Mouse (Mus musculus) macrophage (primary cell): ENCODE results near the gene Olfr1396. TPM values are rescaled to one million over a fixed set of nuclear protein-coding genes. Genes with fewer than 3 reads are reported as not detected.
"Not testable (repeated sequence)": the region's sequence is repeated elsewhere in the genome, so short reads cannot be mapped to it uniquely, and the experiment has no call there.

ENCODE experiments used
- H3K27ac ChIP-seq: fragments of 350-480 bp; formaldehyde crosslinking; 2 replicates; pipeline ENCODE4 v1.9.0; 2021
- H3K36me3 ChIP-seq: fragments of 350-480 bp; formaldehyde crosslinking; 2 replicates; pipeline ENCODE4 v1.9.0; 2021; ENCODE audit errors: inconsistent target
- H3K4me3 ChIP-seq: fragments of 350-480 bp; formaldehyde crosslinking; 2 replicates; pipeline ENCODE4 v1.9.0; 2021; ENCODE audit errors: inconsistent target
- H3K79me2 ChIP-seq: fragments of 350-480 bp; formaldehyde crosslinking; 2 replicates; pipeline ENCODE4 v1.9.0; 2021; ENCODE audit errors: inconsistent target
- WGBS: methylation state at CpG from one replicate; pipeline ENCODE4 v1.1.7; 2026; ENCODE audit warnings: inconsistent platforms; ENCODE audit not compliant: missing documents; 5-methylcytosine and 5-hydroxymethylcytosine counted together
- polyA plus RNA-seq: library from polyadenylated mRNA; stranded (reverse); fragments of 250-400 nt; gene quantifications from 3 replicates; pipeline ENCODE4 v1.2.4, GENCODE M21; 2018; ENCODE audit warnings: inconsistent platforms

Olfr1396 gene
- polyA plus RNA-seq, 1 experiment from 2014 or later: not detected

DNA sequence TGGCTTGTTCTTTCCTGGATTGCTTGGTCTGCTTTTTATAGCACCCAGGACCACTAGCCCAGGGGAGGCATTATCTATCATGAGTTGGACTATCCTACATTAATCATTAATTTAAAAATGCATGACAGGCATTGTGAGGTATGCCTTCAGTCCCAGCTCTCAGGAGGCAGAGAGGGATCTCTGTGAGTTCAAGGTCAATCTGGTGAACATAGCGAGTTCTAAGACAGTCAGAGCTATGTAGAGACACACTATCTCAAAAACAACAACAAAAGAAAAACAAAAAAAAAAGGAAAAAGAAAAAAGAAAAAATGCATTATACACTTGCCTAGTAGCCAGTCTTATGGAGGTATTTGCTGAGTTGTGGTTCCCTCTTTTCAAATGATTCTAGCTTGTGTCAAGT lies 30.3 kb downstream of the Olfr1396 start:
- no peaks in the 10 kb centered on the region for H3K36me3 ChIP-seq
- H3K79me2 ChIP-seq: peaks cover 68% of the 10 kb centered on the region
- peak overlapping the region; percentile 51 for H3K27ac ChIP-seq
- 71% methylated on average over 1 of the region's 1 CpGs for WGBS
- H3K4me3 ChIP-seq: no peak overlapping the region

DNA sequence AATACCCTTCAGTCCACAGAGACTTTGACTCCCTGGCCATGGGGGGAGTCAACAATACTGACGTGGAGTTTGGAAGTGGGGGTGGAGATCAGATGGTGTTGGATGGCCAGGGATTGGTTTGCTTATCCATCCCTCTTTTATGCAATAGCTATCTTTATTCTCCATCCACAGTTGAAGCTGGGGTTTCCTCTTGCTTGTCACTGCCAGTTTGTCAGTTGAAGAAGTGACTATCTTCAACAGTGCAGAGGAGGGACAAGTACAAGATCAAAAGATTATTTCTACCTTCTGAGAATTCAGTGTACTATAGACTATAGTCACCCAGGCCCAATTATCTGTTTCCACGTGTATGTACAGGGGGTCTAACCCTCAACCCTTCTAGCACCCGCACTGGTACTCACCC lies 30.9 kb downstream of the Olfr1396 start:
- Histone ChIP-seq H3K27ac (peak overlapping the region; percentile 51), H3K79me2 (peaks cover 68% of the 10 kb centered on the region), H3K36me3 (no peaks in the 10 kb centered on the region), H3K4me3 (no peak overlapping the region)
- 58% methylated on average over 3 of the region's 3 CpGs for WGBS

- 93% methylated on average over 1 of the region's 1 CpGs for WGBS
- H3K79me2 ChIP-seq: peaks cover 68% of the 10 kb centered on the region; the same call in 1 of the 2 replicates
- H3K36me3 ChIP-seq: no peaks in the 10 kb centered on the region
- no peak overlapping the region for H3K4me3 ChIP-seq
- no peak overlapping the region for H3K27ac ChIP-seq
Measured at GRCm38 (mm10) chr11:49083146-49083545, 31.5 kb downstream of the Olfr1396 start.

- H3K27ac ChIP-seq: peak overlapping the region; percentile 79
- H3K79me2 ChIP-seq: peaks cover 69% of the 10 kb centered on the region; the same call in 1 of the 2 replicates
- 57% methylated on average over 3 of the region's 3 CpGs for WGBS
- H3K36me3 ChIP-seq: no peaks in the 10 kb centered on the region
- no peak overlapping the region for H3K4me3 ChIP-seq
Measured at GRCm38 (mm10) chr11:49081886-49082285, 32.8 kb downstream of the Olfr1396 start.

DNA sequence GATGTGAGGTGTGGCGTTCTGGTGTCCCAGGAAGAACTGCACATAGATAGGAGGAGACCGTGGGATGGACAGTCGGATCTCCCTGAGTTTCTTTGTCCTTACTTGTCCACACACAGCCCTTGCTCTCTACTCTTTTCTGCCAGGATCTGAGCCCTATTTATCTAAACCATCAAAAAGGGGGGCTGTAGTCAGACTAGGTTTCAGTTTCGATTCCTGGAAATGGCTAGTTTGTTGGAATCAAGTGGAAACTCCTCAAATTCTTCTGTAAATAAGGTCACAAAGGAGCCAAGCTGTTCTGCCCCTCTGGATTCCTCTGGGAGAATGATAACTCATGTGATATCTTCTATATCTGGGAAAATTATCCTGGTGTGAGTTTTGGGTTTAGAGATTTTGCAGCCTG lies 33.3 kb downstream of the Olfr1396 start:
- Histone ChIP-seq H3K79me2 (peaks cover 64% of the 10 kb centered on the region; the same call in 1 of the 2 replicates), H3K4me3 (no peak overlapping the region), H3K36me3 (no peaks in the 10 kb centered on the region), H3K27ac (peak overlapping the region; percentile 79)
- WGBS: 20% methylated on average over 4 of the region's 4 CpGs

DNA sequence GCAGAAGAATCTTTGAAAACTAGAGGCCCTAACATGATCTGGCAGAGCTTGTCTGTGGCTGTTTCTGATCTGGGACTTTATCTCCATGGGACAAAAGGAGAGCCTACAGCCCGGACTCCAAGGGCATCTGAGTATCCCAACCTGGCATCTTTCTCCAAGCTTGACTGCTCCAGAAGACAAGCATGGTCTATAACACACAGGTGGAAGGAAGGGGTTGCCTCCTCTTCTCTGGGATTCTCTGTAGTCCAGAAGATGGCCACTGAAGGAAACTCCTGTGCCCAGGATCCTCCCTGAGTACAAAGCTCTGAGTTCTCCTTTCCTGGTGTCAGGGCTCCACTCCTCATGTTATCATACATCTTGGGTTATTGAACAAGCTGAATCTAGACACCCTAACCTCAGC lies 34.0 kb downstream of the Olfr1396 start:
- H3K27ac ChIP-seq: peak overlapping the region; percentile 19
- no peak overlapping the region for H3K4me3 ChIP-seq
- H3K36me3 ChIP-seq: no peaks in the 10 kb centered on the region
- WGBS: 64% methylated on average over 1 of the region's 1 CpGs
- peaks cover 57% of the 10 kb centered on the region; the same call in 1 of the 2 replicates for H3K79me2 ChIP-seq

- no peak overlapping the region for H3K4me3 ChIP-seq
- WGBS: 63% methylated on average over 3 of the region's 3 CpGs
- peaks cover 42% of the 10 kb centered on the region; the same call in 1 of the 2 replicates for H3K79me2 ChIP-seq
- no peaks in the 10 kb centered on the region for H3K36me3 ChIP-seq
- H3K27ac ChIP-seq: no peak overlapping the region
Measured at GRCm38 (mm10) chr11:49078719-49079118, 36.0 kb downstream of the Olfr1396 start.

GRCm38 (mm10) chr11:49077012-49077411 lies 37.7 kb downstream of the Olfr1396 start:
- WGBS: 11% methylated on average over 1 of the region's 1 CpGs
- H3K79me2 ChIP-seq: peaks cover 29% of the 10 kb centered on the region; the same call in 1 of the 2 replicates
- H3K27ac ChIP-seq: peak overlapping the region; percentile 93
- H3K4me3 ChIP-seq: peak overlapping the region; percentile 20
- no peaks in the 10 kb centered on the region for H3K36me3 ChIP-seq

DNA sequence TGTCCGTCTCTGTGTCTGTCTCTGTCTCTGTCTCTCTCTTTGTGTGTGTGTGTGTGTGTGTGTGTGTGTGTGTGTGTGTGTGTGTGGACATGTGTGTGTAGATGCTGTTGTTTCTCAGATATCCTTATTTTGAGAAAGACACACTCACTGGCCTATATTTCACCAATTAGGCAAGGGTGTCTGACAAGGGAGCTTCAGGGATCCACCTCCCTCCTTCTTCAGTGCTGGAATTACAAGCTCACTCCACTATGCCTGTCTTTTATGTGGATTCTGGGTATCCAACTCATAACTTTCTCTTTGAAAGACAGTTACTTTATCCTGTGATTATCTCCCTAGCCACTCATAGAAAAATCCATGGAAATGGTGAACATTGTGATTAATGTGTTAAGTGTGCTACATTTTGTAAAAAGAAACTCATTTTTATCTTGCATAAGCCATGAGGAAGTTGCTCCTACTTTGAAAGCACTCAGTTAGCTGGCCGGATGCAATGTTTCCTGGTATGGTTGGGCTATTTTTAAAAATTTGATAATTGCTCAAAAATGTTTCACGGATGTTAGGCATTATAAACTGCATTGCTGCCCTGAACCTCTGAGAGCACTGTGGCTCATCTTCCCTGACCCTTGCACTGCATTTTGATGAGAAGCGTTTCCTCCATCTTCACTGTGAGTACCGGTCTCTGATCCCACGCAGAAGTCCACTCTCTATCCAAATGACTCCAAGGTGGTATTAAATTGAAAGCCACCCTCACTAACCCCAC lies 38.5 kb downstream of the Olfr1396 start, which contains the start of gene Ifi47:
Gene Ifi47, plus strand, starts transcription at position 587 of the 757 bp plus-strand sequence.
- peak within 1 kb of the TSS; percentile 93 for H3K27ac ChIP-seq
- not testable (repeated sequence) for H3K36me3 ChIP-seq
- H3K79me2 ChIP-seq: peaks cover 29% of the 10 kb centered on the region; the same call in 1 of the 2 replicates
- peak within 1 kb of the TSS; percentile 20 for H3K4me3 ChIP-seq
- 6% methylated on average over 6 of the region's 6 CpGs for WGBS

DNA sequence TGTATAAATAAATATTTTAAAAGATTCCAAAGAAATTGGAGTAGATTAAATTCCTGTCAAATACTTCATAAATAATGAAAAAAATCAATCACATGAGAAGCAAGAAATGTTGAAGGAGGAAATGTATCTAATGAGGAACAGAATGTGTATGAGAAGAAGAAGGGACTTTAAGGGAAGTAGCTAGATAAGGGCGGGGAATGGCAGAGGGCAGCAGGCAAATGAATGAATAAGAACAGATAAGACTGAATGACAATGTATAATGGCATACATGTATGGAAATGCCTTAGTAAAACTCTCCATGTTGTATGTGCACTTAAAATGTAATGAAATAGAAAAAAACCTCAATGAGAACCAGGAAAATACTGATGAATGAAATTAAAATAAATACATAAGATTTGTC lies 46.3 kb downstream of the Olfr1396 start:
- WGBS: 44% methylated on average over 1 of the region's 1 CpGs
- no peaks in the 10 kb centered on the region for H3K36me3 ChIP-seq
- H3K4me3 ChIP-seq: no peak overlapping the region
- no peak overlapping the region for H3K27ac ChIP-seq
- H3K79me2 ChIP-seq: peaks cover 7% of the 10 kb centered on the region; the same call in 1 of the 2 replicates

GRCm38 (mm10) chr11:49063713-49064469 lies 50.8 kb downstream of the Olfr1396 start, which contains the start of gene Tgtp2:
Gene Tgtp2, minus strand, starts transcription at chr11:49064206.
- Histone ChIP-seq H3K27ac (peak within 1 kb of the TSS; percentile 37), H3K79me2 (peaks cover 34% of the 10 kb centered on the region), H3K4me3 (peak within 1 kb of the TSS; percentile 17; the same call in 1 of the 2 replicates)
- WGBS: 0% methylated on average over 3 of the region's 5 CpGs
- H3K36me3 ChIP-seq: not testable (repeated sequence)

- H3K27ac ChIP-seq, H3K36me3 ChIP-seq: not testable (repeated sequence)
- Histone ChIP-seq H3K79me2 (peaks cover 34% of the 10 kb centered on the region), H3K4me3 (peak overlapping the region; percentile 13; the same call in 1 of the 2 replicates)
- 50% methylated on average over 1 of the region's 2 CpGs for WGBS
Measured at GRCm38 (mm10) chr11:49061865-49062264, 52.8 kb downstream of the Olfr1396 start.

DNA sequence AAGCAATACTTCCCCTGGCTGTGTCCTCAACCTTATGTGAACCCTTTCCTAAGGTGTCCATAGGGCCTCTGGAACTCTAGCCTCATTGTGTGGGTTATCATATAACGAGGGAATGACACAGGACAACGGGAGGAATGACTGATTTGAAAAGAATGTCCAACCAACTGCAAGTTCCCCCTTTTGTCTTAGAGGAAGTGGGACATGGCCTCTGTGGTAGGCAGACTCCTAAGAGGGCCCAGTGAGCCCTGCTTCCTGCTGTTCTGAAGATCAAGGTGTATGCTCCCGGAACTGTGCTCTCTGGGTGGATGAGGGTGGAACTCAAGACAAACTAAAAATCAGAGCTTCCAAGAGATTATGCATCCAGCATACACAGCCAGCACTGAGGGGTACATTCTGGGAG lies 54.6 kb downstream of the Olfr1396 start:
- H3K4me3 ChIP-seq, H3K27ac ChIP-seq, H3K36me3 ChIP-seq: not testable (repeated sequence)
- H3K79me2 ChIP-seq: peaks cover 34% of the 10 kb centered on the region
- no CpG with 5 or more reads among the region's 3 CpGs for WGBS
